ENCODE assay signal across 8 mouse cellular contexts in genomic region chr8:84840248-84840999, GRCm38 (mm10). TPM values are rescaled to one million over a fixed set of nuclear protein-coding genes. Genes with fewer than 3 reads are reported as not detected.
DNase-seq lines count a peak whose midpoint lies in the region; ATAC-seq and TF ChIP-seq lines count a peak whose summit lies in the region.

Rad23a (minus strand) TSS chr8:84840665.

- peak; percentile 95 for ATAC-seq in forebrain, embryonic 12.5 days (ENCODE audit: low FRiP score)
- peak; percentile 96 for ATAC-seq in heart, postnatal 0 days (ENCODE audit: insufficient read depth, low read depth)
- peak; percentile 84 for ATAC-seq in liver, embryonic 16.5 days (ENCODE audit: low read depth)
- peak; percentile 96 for ATAC-seq in neural tube, embryonic 13.5 days (ENCODE audit: low read depth)

- H3K27me3 ChIP-seq in E14TG2a.4 (ENCODE audit: insufficient read depth, low read length) = no peaks in the 10 kb centered on the region
- H3K27me3 ChIP-seq in forebrain, embryonic 12.5 days = no peaks in the 10 kb centered on the region
- H3K27me3 ChIP-seq in heart, postnatal 0 days (ENCODE audit: control insufficient read depth, insufficient read depth, low read length) = no peaks in the 10 kb centered on the region
- no peaks in the 10 kb centered on the region for H3K27me3 ChIP-seq in liver, embryonic 16.5 days (ENCODE audit: control insufficient read depth, insufficient read depth, low read depth, low read length)
- no peaks in the 10 kb centered on the region for H3K27me3 ChIP-seq in neural tube, embryonic 13.5 days
- H3K27me3 ChIP-seq in testis, adult 2 months (ENCODE audit: control insufficient read depth, insufficient read depth, low read length) = no peaks in the 10 kb centered on the region

- H3K4me3 ChIP-seq in E14TG2a.4 (replicated peaks; ENCODE audit: low read length) = peak within 1 kb of the TSS; percentile 94
- peak within 1 kb of the TSS; percentile 74 for H3K4me3 ChIP-seq in forebrain, embryonic 12.5 days (replicated peaks)
- peak within 1 kb of the TSS; percentile 93 for H3K4me3 ChIP-seq in heart, postnatal 0 days (ENCODE audit: low read depth, low read length)
- peak within 1 kb of the TSS; percentile 89 for H3K4me3 ChIP-seq in liver, embryonic 16.5 days (ENCODE audit: low read depth, low read length)
- peak within 1 kb of the TSS; percentile 88 for H3K4me3 ChIP-seq in neural tube, embryonic 13.5 days
- peak within 1 kb of the TSS; percentile 97 for H3K4me3 ChIP-seq in testis, adult 2 months (ENCODE audit: control insufficient read depth, low read depth, low read length)

- peak; percentile 94 for DNase-seq in c-Kit-positive CD71-positive TER-119-positive erythroid progenitor cells, embryonic 14.5 days (ENCODE audit: low spot score)
- peak; percentile 96 for DNase-seq in heart, postnatal 0 days (ENCODE audit: low spot score)
- DNase-seq in kidney, postnatal 4 days = peak; percentile 93 to 96

- peak within 1 kb of the TSS; percentile 87 for H3K27ac ChIP-seq in forebrain, embryonic 12.5 days
- H3K27ac ChIP-seq in heart, postnatal 0 days (ENCODE audit: low read depth) = peak within 1 kb of the TSS; percentile 86
- peak within 1 kb of the TSS; percentile 97 for H3K27ac ChIP-seq in liver, embryonic 16.5 days (ENCODE audit: low read length)
- H3K27ac ChIP-seq in neural tube, embryonic 13.5 days (replicated peaks) = peak within 1 kb of the TSS; percentile 89
- H3K27ac ChIP-seq in testis, adult 2 months (ENCODE audit: control insufficient read depth, insufficient read depth, low read depth, low read length) = peak within 1 kb of the TSS; percentile 82

- H3K9ac ChIP-seq in forebrain, embryonic 12.5 days = peak within 1 kb of the TSS; percentile 87
- peak within 1 kb of the TSS; percentile 80 for H3K9ac ChIP-seq in heart, postnatal 0 days (replicated peaks; ENCODE audit: low read depth, low read length)
- H3K9ac ChIP-seq in liver, embryonic 16.5 days (ENCODE audit: low read depth, low read length) = peak within 1 kb of the TSS; percentile 96
- H3K9ac ChIP-seq in neural tube, embryonic 13.5 days = peak within 1 kb of the TSS; percentile 95

- TF ChIP-seq EP300 in heart, postnatal 0 days (IDR thresholded peaks at IDR 0.05; ENCODE audit: low read depth) = 0 out of 2 replicates have a peak, but pooled peaks have one; percentile 12

- peak; percentile 83 for TF ChIP-seq POLR2A in testis, adult 2 months (IDR thresholded peaks at IDR 0.05; ENCODE audit: control insufficient read depth, low read depth, low read length)

- H3K36me3 ChIP-seq in E14TG2a.4 (ENCODE audit: insufficient read depth, low read length) = peaks cover 88% of the 10 kb centered on the region
- H3K36me3 ChIP-seq in forebrain, embryonic 12.5 days (replicated peaks) = peaks cover 78% of the 10 kb centered on the region
- H3K36me3 ChIP-seq in heart, postnatal 0 days (replicated peaks; ENCODE audit: control insufficient read depth, insufficient read depth, low read length) = peaks cover 77% of the 10 kb centered on the region
- H3K36me3 ChIP-seq in liver, embryonic 16.5 days (ENCODE audit: control insufficient read depth, insufficient read depth) = peaks cover 72% of the 10 kb centered on the region
- H3K36me3 ChIP-seq in neural tube, embryonic 13.5 days = peaks cover 77% of the 10 kb centered on the region
- peaks cover 6% of the 10 kb centered on the region for H3K36me3 ChIP-seq in testis, adult 2 months (ENCODE audit: control insufficient read depth, insufficient read depth, low read length)

- no peak for TF ChIP-seq CTCF in E14TG2a.4 (conservative IDR thresholded peaks at IDR 0.05; ENCODE audit: low read length)
- no peak for TF ChIP-seq CTCF in heart, postnatal 0 days (IDR thresholded peaks at IDR 0.05; ENCODE audit: low read depth)
- TF ChIP-seq CTCF in testis, adult 2 months (IDR thresholded peaks at IDR 0.05; ENCODE audit: control insufficient read depth, insufficient read depth, insufficient replicate concordance, low read depth, low read length) = no peak

- H3K9me3 ChIP-seq in E14TG2a.4 (ENCODE audit: low read length) = no peaks in the 10 kb centered on the region
- H3K9me3 ChIP-seq in forebrain, embryonic 12.5 days = no peaks in the 10 kb centered on the region
- H3K9me3 ChIP-seq in heart, postnatal 0 days (replicated peaks; ENCODE audit: control insufficient read depth, low read length) = no peaks in the 10 kb centered on the region
- H3K9me3 ChIP-seq in liver, embryonic 16.5 days (replicated peaks; ENCODE audit: control insufficient read depth, low read length) = no peaks in the 10 kb centered on the region
- H3K9me3 ChIP-seq in neural tube, embryonic 13.5 days = no peaks in the 10 kb centered on the region

- peaks cover 72% of the 10 kb centered on the region for H3K4me1 ChIP-seq in E14TG2a.4 (replicated peaks; ENCODE audit: low read depth, low read length)
- H3K4me1 ChIP-seq in forebrain, embryonic 12.5 days = peaks cover 43% of the 10 kb centered on the region
- H3K4me1 ChIP-seq in heart, postnatal 0 days (ENCODE audit: control insufficient read depth, insufficient read depth) = peaks cover 15% of the 10 kb centered on the region; the same call in 1 of the 2 replicates
- H3K4me1 ChIP-seq in liver, embryonic 16.5 days (ENCODE audit: control insufficient read depth, low read depth, low read length) = peaks cover 66% of the 10 kb centered on the region
- H3K4me1 ChIP-seq in neural tube, embryonic 13.5 days (replicated peaks) = peaks cover 66% of the 10 kb centered on the region
- H3K4me1 ChIP-seq in testis, adult 2 months (ENCODE audit: control insufficient read depth, insufficient read depth, low read length) = peaks cover 6% of the 10 kb centered on the region

- peak within 1 kb of the TSS; percentile 63 for H3K4me2 ChIP-seq in forebrain, embryonic 12.5 days
- H3K4me2 ChIP-seq in heart, postnatal 0 days (ENCODE audit: low read depth, low read length) = peak within 1 kb of the TSS; percentile 78
- peak within 1 kb of the TSS; percentile 75 for H3K4me2 ChIP-seq in liver, embryonic 16.5 days (ENCODE audit: low read depth, low read length)
- H3K4me2 ChIP-seq in neural tube, embryonic 13.5 days = peak within 1 kb of the TSS; percentile 60

- WGBS in forebrain, embryonic 12.5 days = under 1% methylated on average over 54 of the region's 55 CpGs
- under 1% methylated on average over 54 of the region's 55 CpGs for WGBS in heart, postnatal 0 days
- under 1% methylated on average over 55 of the region's 55 CpGs for WGBS in liver, embryonic 16.5 days (ENCODE audit: insufficient replicate concordance)
- under 1% methylated on average over 55 of the region's 55 CpGs for WGBS in neural tube, embryonic 13.5 days

RNA-seq across cellular contexts. Expression of gene Rad23a, which starts in this region (rescaled TPM):
- 108 and 118 TPM in 2 replicates for polyA plus RNA-seq in forebrain, embryonic 12.5 days (2016; fragmentation: Nextera tagmentation; extraction: Ambion mirVana)
- 89.2 and 126 TPM in 2 replicates for total RNA-seq in heart, postnatal 0 days (2014; rRNA removed; ENCODE audit: low replicate concordance)
- polyA plus RNA-seq in heart, postnatal 0 days (2015; fragmentation: Nextera tagmentation; extraction: Ambion mirVana) = 111 and 125 TPM in 2 replicates
- 294 and 307 TPM in 2 replicates for polyA plus RNA-seq in liver, embryonic 16.5 days (2015; fragmentation: Nextera tagmentation; extraction: Ambion mirVana)
- polyA plus RNA-seq in neural tube, embryonic 13.5 days (2015; fragmentation: Nextera tagmentation; extraction: Ambion mirVana) = 69.9 and 74.2 TPM in 2 replicates
- polyA plus RNA-seq in testis, adult 2 months (2012; rRNA removed) = 106 and 110 TPM in 2 replicates

Comparison
In these comparisons a context has a peak if more than half of its experiments do, and no peak if none do; other contexts are left out.
1. Peak in every context shown above with its lines: DNase-seq, ATAC-seq, H3K4me3 ChIP-seq and H3K27ac ChIP-seq.